Mouse (Mus musculus) cerebellum, adult 2 months (tissue): Measurements from ENCODE around the gene Sema4a.

Source experiments
- CTCF ChIP-seq: fragments of 200-500 bp; IDR thresholded peaks from 2 replicates; pipeline ENCODE4 v1.5.1; 2011; ENCODE audit warnings: low read depth, mild to moderate bottlenecking, control low read depth, low read length, moderate library complexity, borderline replicate concordance; ENCODE audit not compliant: insufficient read depth
- POLR2A ChIP-seq: fragments of 200-500 bp; IDR thresholded peaks from 2 replicates; pipeline ENCODE4 v1.6.1; 2011; ENCODE audit warnings: low read length, control low read depth, borderline replicate concordance; ENCODE audit not compliant: insufficient read depth

GRCm38 (mm10) chr3:88450379-88451131 is 10.4 kb downstream of the Sema4a start:
- TF ChIP-seq CTCF (no peak), POLR2A (no peak)
